Mouse (Mus musculus) left cerebral cortex, adult 2 months (tissue): ENCODE measurements around the gene 4930432M17Rik. TPM values are rescaled to one million over a fixed set of nuclear protein-coding genes. Genes with fewer than 3 reads are reported as not detected.
A peak's percentile ranks its signal among the peaks of the same experiment; 100 is the strongest.

Source experiments
- DNase-seq, 2 experiments: peaks; one replicate each; pipeline ENCODE4 v3.0.0; 2021 to 2022; ENCODE audit warnings: low spot score in 2 of 2, mixed read lengths in 1 of 2; ENCODE audit errors: extremely low spot score in 1 of 2
- H3K27ac ChIP-seq: fragments of 200-600 bp; 2 replicates; pipeline ENCODE4 v1.8.1; 2022
- H3K4me3 ChIP-seq: fragments of 200-600 bp; 2 replicates; pipeline ENCODE4 v1.8.1; 2022
- CTCF ChIP-seq: fragments of 200-600 bp; IDR thresholded peaks from 2 replicates; pipeline ENCODE4 v1.8.1; 2022; ENCODE audit warnings: antibody characterized with exemption, mild to moderate bottlenecking, moderate library complexity
- intact Hi-C: fragments of 180-260 bp; cut with DNase I; formaldehyde crosslinking; loops from one replicate; pipeline ENCODE4 v1.15.1; 2025
- total RNA-seq, 2 experiments: library from RNA; stranded (reverse); gene quantifications; 2 replicates each; pipeline ENCODE4 v1.2.3; 2021

Gene 4930432M17Rik
- total RNA-seq, 2 experiments from 2014 or later: not detected

GRCm38 (mm10) chr3:121725651-121726050 lies 55.1 kb downstream of the 4930432M17Rik start:
- peak overlapping the region; percentile 26 for H3K4me3 ChIP-seq
- intact Hi-C loops: loop anchor here (10.0 kb wide), 1 partner anchor 421 kb away; no protein-coding TSS in a partner anchor
- TF ChIP-seq CTCF: no peak
- peak overlapping the region; percentile 6; the same call in 1 of the 2 replicates for H3K27ac ChIP-seq
- no peak for DNase-seq

- TF ChIP-seq CTCF: no peak
- intact Hi-C loops: loop anchor here (10.0 kb wide), 1 partner anchor 425 kb away; no protein-coding TSS in a partner anchor
- no peak for DNase-seq
- Histone ChIP-seq H3K4me3 (no peak overlapping the region), H3K27ac (no peak overlapping the region)
Measured at GRCm38 (mm10) chr3:121729678-121730077, 59.1 kb downstream of the 4930432M17Rik start.

Other genes with a start within 250 kb of the 4930432M17Rik start
- gene Cnn3, start 244.3 kb upstream of the 4930432M17Rik start, total RNA-seq: 10 to 100 TPM; 61.0 to 64.7 TPM
- gene Slc44a3, start 138.4 kb upstream of the 4930432M17Rik start, total RNA-seq: not detected
- gene F3, start 52.8 kb downstream of the 4930432M17Rik start, total RNA-seq: 10 to 100 TPM; 49.4 to 61.8 TPM
- 10 to 100 TPM; 48.6 to 49.7 TPM for gene Abcd3, start 144.5 kb downstream of the 4930432M17Rik start, total RNA-seq